Mouse (Mus musculus): Measurements from ENCODE around the gene Adh6a. TPM values are rescaled to one million over a fixed set of nuclear protein-coding genes. Genes with fewer than 3 reads are reported as not detected.

The Adh6a gene
- polyA plus RNA-seq, 1 experiment: not detected

DNA sequence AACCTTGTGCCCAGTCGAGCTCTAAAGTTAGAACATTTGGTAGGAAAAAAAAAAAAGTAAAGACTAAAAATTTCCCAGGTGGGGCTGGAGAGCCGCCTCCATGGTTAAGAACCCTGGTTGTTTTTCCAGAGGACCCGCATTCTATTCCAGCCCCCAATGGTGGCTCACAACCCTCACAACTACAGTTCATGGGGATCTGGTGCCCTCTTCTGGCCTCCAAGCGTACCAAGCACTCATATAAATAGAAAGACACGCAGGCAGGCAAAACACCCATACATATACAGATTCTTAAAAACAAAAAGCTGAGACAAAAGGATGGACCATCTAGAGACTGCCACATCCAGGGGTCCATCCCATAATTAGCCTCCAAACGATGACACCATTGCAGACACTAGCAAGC, 2.1 kb upstream of the Adh6a start:
- TF ChIP-seq GATA1 (IDR thresholded peaks at IDR 0.05; ENCODE audit: borderline replicate concordance, low read length) (no peak), FLI1 (IDR thresholded peaks at IDR 0.05; ENCODE audit: low read length) (no peak)
- Histone ChIP-seq H3K4me1 (no peaks in the 10 kb centered on the region), H3K9me3 (0 out of 2 replicates have a peak, but pooled peaks cover 2% of the 10 kb centered on the region), H3K27me3 (replicated peaks) (no peaks in the 10 kb centered on the region), H3K4me3 (replicated peaks) (no peak overlapping the region), H3K36me3 (replicated peaks; ENCODE audit: low read length) (no peaks in the 10 kb centered on the region)

DNA sequence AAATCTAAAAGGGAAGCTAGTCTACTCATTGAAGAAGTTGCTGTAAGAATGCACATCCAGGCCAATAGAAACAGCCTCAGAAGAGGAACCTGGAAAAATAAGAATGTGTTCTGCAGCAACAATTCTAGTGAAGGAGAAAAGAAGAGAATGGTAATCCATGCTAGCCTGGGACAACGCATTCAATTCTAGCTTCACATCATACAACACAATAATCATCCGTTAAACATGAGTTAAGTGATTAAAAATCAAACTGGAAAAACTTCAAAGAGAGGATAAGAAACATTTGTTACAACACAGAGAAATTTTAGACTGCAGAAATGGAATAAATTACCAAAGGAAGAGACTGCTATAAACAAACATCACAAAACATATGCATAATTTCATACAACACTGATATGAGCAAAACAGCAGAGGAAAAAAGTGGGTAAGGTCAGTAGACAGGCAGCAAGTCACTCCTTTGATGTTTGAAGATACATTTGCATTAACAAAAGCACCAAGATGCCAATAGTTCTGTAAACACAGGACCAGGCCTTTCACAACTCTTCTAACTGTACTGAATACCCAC, 3.9 kb downstream of the Adh6a start:
- Histone ChIP-seq H3K27me3 (replicated peaks) (no peaks in the 10 kb centered on the region), H3K9me3 (no peaks in the 10 kb centered on the region), H3K4me3 (replicated peaks) (no peak overlapping the region), H3K36me3 (replicated peaks; ENCODE audit: low read length) (no peaks in the 10 kb centered on the region), H3K4me1 (no peaks in the 10 kb centered on the region)
- TF ChIP-seq GATA1 (IDR thresholded peaks at IDR 0.05; ENCODE audit: borderline replicate concordance, low read length) (no peak), FLI1 (IDR thresholded peaks at IDR 0.05; ENCODE audit: low read length) (no peak)

DNA sequence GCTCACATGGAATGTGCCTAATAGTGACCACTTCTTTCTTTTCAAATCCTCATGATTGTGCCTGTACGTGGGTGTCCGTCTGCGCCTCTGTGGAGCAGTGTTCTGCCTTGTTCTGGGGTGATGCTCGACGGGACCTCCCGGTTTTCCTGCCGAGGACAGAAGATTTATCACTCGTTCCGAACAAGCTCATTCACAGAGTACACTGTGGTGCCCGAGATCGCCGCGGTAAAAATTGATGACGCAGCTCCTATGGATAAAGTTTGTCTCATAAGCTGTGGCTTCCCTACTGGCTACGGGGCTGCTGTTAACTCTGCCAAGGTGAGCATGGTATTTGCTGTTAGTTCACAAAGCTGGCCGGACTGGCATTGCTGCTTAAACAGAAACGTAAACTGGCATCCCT, 11.9 kb downstream of the Adh6a start:
- no peaks in the 10 kb centered on the region for H3K36me3 ChIP-seq (replicated peaks; ENCODE audit: low read length)
- H3K27me3 ChIP-seq (replicated peaks): no peaks in the 10 kb centered on the region
- TF ChIP-seq GATA1 (IDR thresholded peaks at IDR 0.05; ENCODE audit: borderline replicate concordance, low read length): no peak
- no peak for TF ChIP-seq FLI1 (IDR thresholded peaks at IDR 0.05; ENCODE audit: low read length)
- no peaks in the 10 kb centered on the region for H3K9me3 ChIP-seq
- no peaks in the 10 kb centered on the region for H3K4me1 ChIP-seq
- no peak overlapping the region for H3K4me3 ChIP-seq (replicated peaks)

DNA sequence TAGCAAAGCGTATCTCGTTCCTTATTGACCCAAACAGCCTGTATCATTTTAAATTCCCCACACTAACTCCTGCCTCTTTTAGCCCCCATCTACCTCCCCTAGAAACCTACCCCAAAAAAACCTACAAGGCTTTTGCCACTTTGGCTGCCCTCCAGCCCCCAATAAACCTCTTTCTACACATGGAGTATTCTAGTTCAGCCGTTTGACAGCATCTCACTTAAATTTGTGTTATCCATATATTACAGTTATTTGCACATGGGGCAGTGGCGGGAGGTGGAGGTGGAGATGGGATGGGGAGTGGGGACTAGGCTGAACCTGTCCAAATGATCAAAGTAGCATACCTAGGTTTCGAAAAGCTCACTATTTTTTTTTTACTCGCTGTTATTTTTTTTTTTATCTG, 12.4 kb downstream of the Adh6a start:
- H3K36me3 ChIP-seq (replicated peaks; ENCODE audit: low read length): no peaks in the 10 kb centered on the region
- no peak overlapping the region for H3K4me3 ChIP-seq (replicated peaks)
- no peaks in the 10 kb centered on the region for H3K27me3 ChIP-seq (replicated peaks)
- H3K4me1 ChIP-seq: no peaks in the 10 kb centered on the region
- TF ChIP-seq GATA1 (IDR thresholded peaks at IDR 0.05; ENCODE audit: borderline replicate concordance, low read length) (no peak), FLI1 (IDR thresholded peaks at IDR 0.05; ENCODE audit: low read length) (no peak)
- H3K9me3 ChIP-seq: no peaks in the 10 kb centered on the region

DNA sequence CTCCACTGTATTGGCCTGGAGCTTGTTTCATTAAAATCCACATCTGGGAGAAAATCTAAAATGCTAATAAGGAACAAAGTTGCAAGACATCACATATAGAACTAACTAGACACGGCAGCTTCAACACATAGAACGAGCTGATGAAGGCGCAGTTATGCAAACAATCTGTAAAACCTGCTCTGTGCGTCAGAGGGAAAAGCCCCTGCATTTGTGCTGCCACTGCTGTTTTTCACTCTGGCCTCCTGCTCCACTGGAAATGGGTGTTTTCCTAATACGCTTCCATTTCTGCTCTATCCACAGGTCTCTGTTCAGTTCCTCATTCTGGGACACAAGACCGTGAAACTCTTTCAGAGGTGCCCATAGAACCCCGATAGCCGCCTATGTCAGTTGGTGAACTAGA, 20.8 kb downstream of the Adh6a start:
- Histone ChIP-seq H3K4me1 (peaks cover 6% of the 10 kb centered on the region), H3K27me3 (replicated peaks) (peaks cover 3% of the 10 kb centered on the region), H3K9me3 (no peaks in the 10 kb centered on the region), H3K4me3 (replicated peaks) (no peak overlapping the region), H3K36me3 (replicated peaks; ENCODE audit: low read length) (no peaks in the 10 kb centered on the region)
- TF ChIP-seq FLI1 (IDR thresholded peaks at IDR 0.05; ENCODE audit: low read length) (no peak), GATA1 (IDR thresholded peaks at IDR 0.05; ENCODE audit: borderline replicate concordance, low read length) (no peak)

DNA sequence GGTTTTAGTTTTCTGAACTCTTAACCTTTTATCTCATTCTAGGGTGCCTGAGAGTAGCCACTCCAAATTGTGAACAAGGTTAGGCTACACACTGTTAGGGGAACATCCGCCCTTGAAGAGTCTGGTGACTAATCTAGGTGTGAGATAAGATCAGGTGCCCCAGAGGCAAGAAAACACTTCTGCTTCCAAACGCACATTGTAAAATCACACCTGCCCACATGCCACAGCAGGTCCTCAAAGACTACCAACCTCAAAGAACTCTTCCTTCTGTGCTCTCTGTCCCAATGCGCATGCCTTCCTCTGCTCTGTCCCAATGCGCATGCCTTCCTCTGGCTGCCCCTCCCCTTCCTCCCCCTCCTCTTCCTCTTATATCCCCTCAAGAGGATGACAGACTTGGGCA, 21.2 kb downstream of the Adh6a start:
- Histone ChIP-seq H3K36me3 (replicated peaks; ENCODE audit: low read length) (no peaks in the 10 kb centered on the region), H3K4me1 (peaks cover 6% of the 10 kb centered on the region), H3K9me3 (no peaks in the 10 kb centered on the region), H3K27me3 (replicated peaks) (peaks cover 3% of the 10 kb centered on the region), H3K4me3 (replicated peaks) (no peak overlapping the region)
- TF ChIP-seq GATA1 (IDR thresholded peaks at IDR 0.05; ENCODE audit: borderline replicate concordance, low read length): no peak
- no peak for TF ChIP-seq FLI1 (IDR thresholded peaks at IDR 0.05; ENCODE audit: low read length)

DNA sequence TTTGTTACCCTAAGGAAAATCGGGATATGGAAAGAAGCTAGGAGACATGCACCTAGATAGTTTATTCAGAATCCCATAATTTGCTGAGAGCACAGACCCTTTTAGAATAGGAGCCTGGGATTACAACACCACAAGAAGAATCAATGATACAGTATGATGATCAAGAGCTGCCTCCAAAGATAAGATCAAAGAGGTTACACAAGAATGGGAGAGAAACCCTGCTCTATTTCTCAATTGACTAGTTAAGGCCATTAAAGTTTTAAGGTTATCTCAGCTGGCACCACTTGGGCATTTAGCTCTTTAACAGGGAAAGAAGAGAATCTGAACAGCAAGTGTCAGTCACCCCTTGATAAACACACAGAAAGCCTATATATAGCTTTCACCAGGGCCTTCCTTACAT, 22.5 kb downstream of the Adh6a start:
- peaks cover 3% of the 10 kb centered on the region for H3K27me3 ChIP-seq (replicated peaks)
- H3K4me3 ChIP-seq (replicated peaks): no peak overlapping the region
- no peaks in the 10 kb centered on the region for H3K9me3 ChIP-seq
- no peaks in the 10 kb centered on the region for H3K36me3 ChIP-seq (replicated peaks; ENCODE audit: low read length)
- TF ChIP-seq FLI1 (IDR thresholded peaks at IDR 0.05; ENCODE audit: low read length): no peak
- TF ChIP-seq GATA1 (IDR thresholded peaks at IDR 0.05; ENCODE audit: borderline replicate concordance, low read length): no peak
- H3K4me1 ChIP-seq: peaks cover 6% of the 10 kb centered on the region

DNA sequence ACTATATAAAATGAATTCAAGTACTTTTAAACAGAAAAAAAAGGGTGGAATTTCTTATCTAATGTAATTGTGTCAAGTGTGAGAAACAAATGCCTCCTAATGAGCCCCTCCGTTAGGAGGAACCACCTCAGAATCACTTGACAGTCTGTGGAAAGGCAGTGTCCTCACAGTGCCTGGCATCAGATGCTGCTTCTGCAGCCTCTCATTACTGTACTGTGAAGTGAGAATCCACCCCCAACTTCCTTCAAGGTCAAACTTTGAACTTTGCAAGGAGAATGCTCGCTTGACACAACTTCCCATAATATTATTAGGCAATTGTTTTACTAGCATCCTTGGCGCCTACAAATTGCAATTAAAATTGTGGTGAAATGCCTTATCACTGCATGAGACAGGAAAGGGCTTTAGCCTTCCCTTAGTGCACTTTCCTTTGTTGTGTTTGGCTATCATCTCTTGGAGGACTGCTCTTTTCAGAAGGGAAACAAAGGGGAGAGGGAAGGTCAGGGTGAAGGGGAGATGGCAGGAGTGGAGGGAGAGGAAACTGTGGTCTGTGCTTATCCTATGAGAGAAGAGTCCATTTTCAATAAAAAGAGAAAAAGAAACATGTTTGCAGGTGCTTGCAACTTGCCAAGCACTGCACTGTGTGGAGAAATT, 23.1 kb downstream of the Adh6a start:
- H3K4me1 ChIP-seq: peaks cover 6% of the 10 kb centered on the region
- no peaks in the 10 kb centered on the region for H3K9me3 ChIP-seq
- no peak overlapping the region for H3K4me3 ChIP-seq (replicated peaks)
- TF ChIP-seq FLI1 (IDR thresholded peaks at IDR 0.05; ENCODE audit: low read length) (no peak), GATA1 (IDR thresholded peaks at IDR 0.05; ENCODE audit: borderline replicate concordance, low read length) (no peak)
- peaks cover 5% of the 10 kb centered on the region for H3K27me3 ChIP-seq (replicated peaks)
- H3K36me3 ChIP-seq (replicated peaks; ENCODE audit: low read length): no peaks in the 10 kb centered on the region

DNA sequence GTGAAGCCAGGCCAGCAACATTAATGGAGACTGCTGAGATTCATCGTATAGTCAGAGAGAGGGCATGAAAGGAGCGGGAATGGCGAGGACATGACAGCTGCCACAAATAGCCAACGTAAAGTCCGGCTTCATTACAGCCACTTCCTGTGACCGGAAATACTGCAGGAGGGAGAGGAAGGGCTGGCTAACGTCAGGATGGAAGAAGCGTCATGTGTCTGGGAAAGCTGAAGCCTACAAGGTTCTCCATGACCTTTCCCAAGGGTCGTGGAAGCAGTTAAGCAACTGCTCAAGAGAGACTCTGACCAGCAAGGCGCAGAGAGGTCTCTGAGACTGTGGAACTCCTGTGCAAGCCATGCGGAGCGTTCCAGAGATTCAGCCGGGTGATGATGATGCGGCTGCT, 28.4 kb downstream of the Adh6a start, which contains the start of gene Adh6b:
Gene Adh6b (plus strand): TSS at position 305 of the 400 bp plus-strand sequence.
- peaks cover 2% of the 10 kb centered on the region for H3K27me3 ChIP-seq (replicated peaks)
- H3K4me1 ChIP-seq: peaks cover 5% of the 10 kb centered on the region
- no peaks in the 10 kb centered on the region for H3K9me3 ChIP-seq
- no peak for TF ChIP-seq FLI1 (IDR thresholded peaks at IDR 0.05; ENCODE audit: low read length)
- TF ChIP-seq GATA1 (IDR thresholded peaks at IDR 0.05; ENCODE audit: borderline replicate concordance, low read length): no peak
- H3K4me3 ChIP-seq (replicated peaks): no peak within 1 kb of the TSS
- H3K36me3 ChIP-seq (replicated peaks; ENCODE audit: low read length): no peaks in the 10 kb centered on the region

DNA sequence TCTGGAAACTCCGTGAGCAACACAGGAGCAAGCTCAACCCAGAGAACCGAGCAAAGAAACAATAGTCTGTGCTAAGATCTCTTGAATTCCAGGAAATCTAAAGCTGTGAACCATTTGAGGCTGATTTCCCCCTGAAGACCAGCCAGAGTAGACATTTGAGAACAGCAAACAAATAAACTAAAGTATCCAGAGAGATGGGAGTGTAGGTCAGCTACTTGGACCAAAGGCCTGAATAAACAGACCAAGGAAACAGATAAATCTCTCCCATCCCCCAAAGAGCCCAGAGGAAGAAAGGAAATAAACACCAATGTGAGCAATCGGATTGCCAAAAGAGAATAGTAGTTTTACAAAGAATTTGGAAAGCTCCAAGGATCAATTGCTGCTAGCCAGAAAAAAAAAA, 34.0 kb downstream of the Adh6a start:
- no peaks in the 10 kb centered on the region for H3K27me3 ChIP-seq (replicated peaks)
- no peaks in the 10 kb centered on the region for H3K9me3 ChIP-seq
- TF ChIP-seq GATA1 (IDR thresholded peaks at IDR 0.05; ENCODE audit: borderline replicate concordance, low read length) (no peak), FLI1 (IDR thresholded peaks at IDR 0.05; ENCODE audit: low read length) (no peak)
- no peak overlapping the region for H3K4me3 ChIP-seq (replicated peaks)
- H3K4me1 ChIP-seq: no peaks in the 10 kb centered on the region
- no peaks in the 10 kb centered on the region for H3K36me3 ChIP-seq (replicated peaks; ENCODE audit: low read length)
